Mouse (Mus musculus) limb, embryonic 12.5 days (tissue): Measurements from ENCODE around the gene Gapdh. TPM values are rescaled to one million over a fixed set of nuclear protein-coding genes. Genes with fewer than 3 reads are reported as not detected.
"Not testable (repeated sequence)": the region's sequence is repeated elsewhere in the genome, so short reads cannot be mapped to it uniquely, and the experiment has no call there.

Experiments used
- ATAC-seq: fragments of 200-750 bp; cut with Nextera tagmentation; 2 replicates; pipeline ENCODE4 v1.8.0; 2017; ENCODE audit warnings: low read depth, moderate TSS enrichment; ENCODE audit not compliant: insufficient number of reproducible peaks, insufficient read depth, low FRiP score, low TSS enrichment
- H3K27ac ChIP-seq: fragments of 300-500 bp; sonication (generic); 2 replicates; pipeline ENCODE4 v1.5.1; 2016; ENCODE audit warnings: mild to moderate bottlenecking, moderate library complexity
- H3K27me3 ChIP-seq: fragments of 300-500 bp; sonication (generic); 2 replicates; pipeline ENCODE4 v1.6.1; 2016; ENCODE audit warnings: mild to moderate bottlenecking, moderate library complexity
- H3K36me3 ChIP-seq: fragments of 300-500 bp; sonication (generic); 2 replicates; pipeline ENCODE4 v1.6.1; 2016; ENCODE audit warnings: mild to moderate bottlenecking, moderate library complexity
- H3K4me1 ChIP-seq: fragments of 300-500 bp; sonication (generic); replicated peaks from 2 replicates; pipeline ENCODE4 v1.6.1; 2016
- H3K4me2 ChIP-seq: fragments of 300-500 bp; sonication (generic); 2 replicates; pipeline ENCODE4 v1.6.1; 2016; ENCODE audit warnings: mild to moderate bottlenecking, moderate library complexity
- H3K4me3 ChIP-seq: fragments of 300-500 bp; sonication (generic); replicated peaks from 2 replicates; pipeline ENCODE4 v1.5.1; 2016; ENCODE audit warnings: mild to moderate bottlenecking
- H3K9ac ChIP-seq: fragments of 300-500 bp; sonication (generic); replicated peaks from 2 replicates; pipeline ENCODE4 v1.6.1; 2016; ENCODE audit warnings: mild to moderate bottlenecking, moderate library complexity
- H3K9me3 ChIP-seq: fragments of 300-500 bp; sonication (generic); 2 replicates; pipeline ENCODE4 v1.6.1; 2016; ENCODE audit warnings: mild to moderate bottlenecking, moderate library complexity
- WGBS: fragments of 180-500 bp; shearing (Covaris S2); methylation state at CpG from one replicate; pipeline ENCODE4 v1.1.7; 2016; 5-methylcytosine and 5-hydroxymethylcytosine counted together
- polyA plus RNA-seq: library from polyadenylated mRNA; unstranded; fragments of >200 nt; fragmentation: Nextera tagmentation; extraction: Ambion mirVana; gene quantifications from 2 replicates; pipeline ENCODE4 v1.2.1, GENCODE M21; 2016

Gapdh gene
- polyA plus RNA-seq, 1 experiment from 2014 or later, result 2,264 TPM

- WGBS, result 19% methylated on average over 10 of the region's 10 CpGs
- Histone ChIP-seq H3K4me2 (peak overlapping the region; percentile 94), H3K27ac (peak overlapping the region; percentile 97), H3K4me1 (peaks cover 37% of the 10 kb centered on the region), H3K9ac (peak overlapping the region; percentile 99; the same call in 1 of the 2 replicates), H3K27me3 (no peaks in the 10 kb centered on the region), H3K36me3 (peaks cover 78% of the 10 kb centered on the region), H3K9me3 (no peaks in the 10 kb centered on the region), H3K4me3 (peak overlapping the region; percentile 99)
- no peak for ATAC-seq
Observed at GRCm38 (mm10) chr6:125166861-125167650, 789 bp upstream of the Gapdh start.

DNA sequence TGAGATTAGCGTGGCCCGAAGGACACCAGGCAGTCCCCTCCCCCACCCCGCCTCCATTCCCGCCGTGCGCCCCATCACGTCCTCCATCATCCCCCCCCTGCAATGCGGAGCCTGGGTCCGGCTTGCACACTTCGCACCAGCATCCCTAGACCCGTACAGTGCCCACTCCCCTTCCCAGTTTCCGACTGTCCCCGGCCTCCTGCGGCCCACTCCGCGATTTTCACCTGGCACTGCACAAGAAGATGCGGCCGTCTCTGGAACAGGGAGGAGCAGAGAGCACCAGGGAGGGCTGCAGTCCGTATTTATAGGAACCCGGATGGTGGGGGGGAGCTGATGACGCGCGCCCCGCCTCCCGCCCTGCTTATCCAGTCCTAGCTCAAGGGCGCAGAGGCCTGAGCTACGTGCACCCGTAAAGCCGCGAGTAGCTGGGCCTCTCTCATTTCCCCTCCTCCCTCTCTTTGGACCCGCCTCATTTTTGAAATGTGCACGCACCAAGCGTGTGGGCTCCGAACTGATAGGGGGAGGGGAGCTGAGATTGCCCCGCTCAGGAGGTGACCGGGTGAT, 857 bp downstream of the Gapdh start:
- H3K27me3 ChIP-seq, result no peaks in the 10 kb centered on the region
- peak; percentile 92 for ATAC-seq
- peak overlapping the region; percentile 99 for H3K9ac ChIP-seq
- H3K9me3 ChIP-seq, result no peaks in the 10 kb centered on the region
- H3K4me1 ChIP-seq, result peaks cover 51% of the 10 kb centered on the region
- peaks cover 77% of the 10 kb centered on the region for H3K36me3 ChIP-seq
- H3K4me2 ChIP-seq, result peak overlapping the region; percentile 94
- H3K27ac ChIP-seq, result peak overlapping the region; percentile 97
- peak overlapping the region; percentile 99 for H3K4me3 ChIP-seq
- 1% methylated on average over 33 of the region's 36 CpGs for WGBS

GRCm38 (mm10) chr6:125164672-125165327, 1.5 kb downstream of the Gapdh start:
- H3K4me1 ChIP-seq, result peaks cover 51% of the 10 kb centered on the region
- H3K27me3 ChIP-seq, result no peaks in the 10 kb centered on the region
- H3K27ac ChIP-seq, result peak overlapping the region; percentile 97
- H3K4me3 ChIP-seq, result peak overlapping the region; percentile 99
- peaks cover 77% of the 10 kb centered on the region for H3K36me3 ChIP-seq
- under 1% methylated on average over 39 of the region's 39 CpGs for WGBS
- H3K4me2 ChIP-seq, result peak overlapping the region; percentile 94
- peak overlapping the region; percentile 99 for H3K9ac ChIP-seq
- H3K9me3 ChIP-seq, result no peaks in the 10 kb centered on the region
- peak; percentile 18 for ATAC-seq

DNA sequence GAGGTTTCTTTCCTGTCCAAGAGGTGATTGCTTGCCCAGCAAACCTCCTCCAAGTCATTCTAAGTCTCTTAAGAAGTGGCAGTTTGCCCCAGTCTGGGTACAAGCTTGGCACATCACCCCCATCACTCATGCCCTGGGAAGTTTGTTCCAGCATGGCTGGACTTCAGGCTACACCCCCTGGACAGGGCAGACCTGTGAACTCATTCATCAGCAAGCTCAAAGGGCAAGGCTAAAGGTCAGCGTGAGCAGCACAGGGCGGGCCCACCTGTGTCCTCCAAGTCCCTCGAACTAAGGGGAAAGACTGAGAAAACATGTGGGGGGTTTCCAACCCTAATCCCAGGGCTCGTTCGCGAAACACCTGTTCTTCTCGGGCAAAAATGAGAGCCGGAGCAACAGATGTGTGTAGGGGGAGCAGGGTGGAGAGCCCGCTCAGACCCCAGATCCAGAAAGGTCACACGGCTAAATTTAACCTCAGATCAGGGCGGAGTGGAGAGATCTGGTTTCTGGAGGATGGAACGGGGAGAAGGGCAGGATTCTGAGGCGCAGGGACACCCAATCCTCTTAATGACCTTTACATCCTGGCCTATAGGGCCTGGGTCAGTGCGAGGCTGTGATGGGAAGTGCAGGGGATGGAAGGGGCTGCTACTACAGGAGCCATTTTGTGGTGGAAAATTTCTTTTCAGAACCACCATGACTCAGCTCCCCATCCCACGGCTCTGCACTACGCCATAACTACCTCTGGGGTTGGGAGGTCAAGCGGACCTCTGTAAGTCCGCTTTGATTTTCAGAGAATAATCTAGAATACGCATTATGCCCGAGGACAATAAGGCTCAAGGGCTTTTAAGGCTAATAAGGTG, 2.2 kb downstream of the Gapdh start:
- Histone ChIP-seq H3K4me3 (peak overlapping the region; percentile 99), H3K27ac (peak overlapping the region; percentile 97), H3K4me2 (peak overlapping the region; percentile 94), H3K4me1 (peaks cover 51% of the 10 kb centered on the region), H3K27me3 (no peaks in the 10 kb centered on the region), H3K9ac (peak overlapping the region; percentile 99), H3K36me3 (peaks cover 77% of the 10 kb centered on the region), H3K9me3 (no peaks in the 10 kb centered on the region)
- WGBS, result 4% methylated on average over 20 of the region's 20 CpGs
- ATAC-seq, result no peak

- not testable (repeated sequence) for H3K9me3 ChIP-seq, H3K27me3 ChIP-seq, H3K27ac ChIP-seq, ATAC-seq, H3K9ac ChIP-seq
- Histone ChIP-seq H3K4me3 (peak overlapping the region; percentile 4; the same call in 1 of the 2 replicates), H3K4me2 (peak overlapping the region; percentile 94; the same call in 1 of the 2 replicates), H3K36me3 (peaks cover 74% of the 10 kb centered on the region), H3K4me1 (peaks cover 50% of the 10 kb centered on the region)
- 80% methylated on average over 13 of the region's 16 CpGs for WGBS
Observed at GRCm38 (mm10) chr6:125162615-125163305, 3.5 kb downstream of the Gapdh start.

- not testable (repeated sequence) for H3K27me3 ChIP-seq, H3K9me3 ChIP-seq, H3K27ac ChIP-seq, H3K9ac ChIP-seq, ATAC-seq, H3K4me3 ChIP-seq
- H3K36me3 ChIP-seq, result peaks cover 74% of the 10 kb centered on the region
- peaks cover 42% of the 10 kb centered on the region for H3K4me1 ChIP-seq
- H3K4me2 ChIP-seq, result 0 out of 2 replicates have a peak overlapping the region, but pooled peaks have one; percentile 94
- 9% methylated on average over 4 of the region's 5 CpGs for WGBS
Observed at GRCm38 (mm10) chr6:125161971-125162370, 4.3 kb downstream of the Gapdh start.

GRCm38 (mm10) chr6:125160854-125161760, 5.2 kb downstream of the Gapdh start:
- peaks cover 82% of the 10 kb centered on the region for H3K36me3 ChIP-seq
- H3K9ac ChIP-seq, result no peak overlapping the region
- H3K4me2 ChIP-seq, result no peak overlapping the region
- peaks cover 34% of the 10 kb centered on the region for H3K4me1 ChIP-seq
- 19% methylated on average over 22 of the region's 22 CpGs for WGBS
- no peak for ATAC-seq
- H3K27ac ChIP-seq, result peak overlapping the region; percentile 62
- no peaks in the 10 kb centered on the region for H3K9me3 ChIP-seq
- H3K4me3 ChIP-seq, result no peak overlapping the region
- no peaks in the 10 kb centered on the region for H3K27me3 ChIP-seq

GRCm38 (mm10) chr6:125160558-125160853, 5.8 kb downstream of the Gapdh start:
- Histone ChIP-seq H3K27me3 (no peaks in the 10 kb centered on the region), H3K4me1 (peaks cover 31% of the 10 kb centered on the region), H3K36me3 (peaks cover 88% of the 10 kb centered on the region), H3K4me2 (no peak overlapping the region), H3K4me3 (no peak overlapping the region), H3K9ac (no peak overlapping the region), H3K27ac (peak overlapping the region; percentile 62; the same call in 1 of the 2 replicates), H3K9me3 (no peaks in the 10 kb centered on the region)
- ATAC-seq, result no peak
- 64% methylated on average over 10 of the region's 10 CpGs for WGBS

GRCm38 (mm10) chr6:125159773-125160557, 6.3 kb downstream of the Gapdh start:
- H3K9ac ChIP-seq, result no peak overlapping the region
- peaks cover 31% of the 10 kb centered on the region for H3K4me1 ChIP-seq
- no peak overlapping the region for H3K4me3 ChIP-seq
- no peak overlapping the region for H3K4me2 ChIP-seq
- 87% methylated on average over 7 of the region's 7 CpGs for WGBS
- peak overlapping the region; percentile 64; the same call in 1 of the 2 replicates for H3K27ac ChIP-seq
- peaks cover 93% of the 10 kb centered on the region for H3K36me3 ChIP-seq
- ATAC-seq, result no peak
- no peaks in the 10 kb centered on the region for H3K9me3 ChIP-seq
- H3K27me3 ChIP-seq, result no peaks in the 10 kb centered on the region
